Mouse (Mus musculus) bone marrow, adult 2 months (tissue): ENCODE data around the gene Cnrip1.

Source experiments
- CTCF ChIP-seq: fragments of 200-500 bp; IDR thresholded peaks from 2 replicates; pipeline ENCODE4 v1.5.1; 2011; ENCODE audit warnings: low read length, control low read depth; ENCODE audit not compliant: control insufficient read depth, insufficient read depth
- POLR2A ChIP-seq: fragments of 200-500 bp; IDR thresholded peaks from 2 replicates; pipeline ENCODE4 v1.6.1; 2011; ENCODE audit warnings: low read depth, mild to moderate bottlenecking, control low read depth, low read length, borderline replicate concordance; ENCODE audit not compliant: control insufficient read depth

DNA sequence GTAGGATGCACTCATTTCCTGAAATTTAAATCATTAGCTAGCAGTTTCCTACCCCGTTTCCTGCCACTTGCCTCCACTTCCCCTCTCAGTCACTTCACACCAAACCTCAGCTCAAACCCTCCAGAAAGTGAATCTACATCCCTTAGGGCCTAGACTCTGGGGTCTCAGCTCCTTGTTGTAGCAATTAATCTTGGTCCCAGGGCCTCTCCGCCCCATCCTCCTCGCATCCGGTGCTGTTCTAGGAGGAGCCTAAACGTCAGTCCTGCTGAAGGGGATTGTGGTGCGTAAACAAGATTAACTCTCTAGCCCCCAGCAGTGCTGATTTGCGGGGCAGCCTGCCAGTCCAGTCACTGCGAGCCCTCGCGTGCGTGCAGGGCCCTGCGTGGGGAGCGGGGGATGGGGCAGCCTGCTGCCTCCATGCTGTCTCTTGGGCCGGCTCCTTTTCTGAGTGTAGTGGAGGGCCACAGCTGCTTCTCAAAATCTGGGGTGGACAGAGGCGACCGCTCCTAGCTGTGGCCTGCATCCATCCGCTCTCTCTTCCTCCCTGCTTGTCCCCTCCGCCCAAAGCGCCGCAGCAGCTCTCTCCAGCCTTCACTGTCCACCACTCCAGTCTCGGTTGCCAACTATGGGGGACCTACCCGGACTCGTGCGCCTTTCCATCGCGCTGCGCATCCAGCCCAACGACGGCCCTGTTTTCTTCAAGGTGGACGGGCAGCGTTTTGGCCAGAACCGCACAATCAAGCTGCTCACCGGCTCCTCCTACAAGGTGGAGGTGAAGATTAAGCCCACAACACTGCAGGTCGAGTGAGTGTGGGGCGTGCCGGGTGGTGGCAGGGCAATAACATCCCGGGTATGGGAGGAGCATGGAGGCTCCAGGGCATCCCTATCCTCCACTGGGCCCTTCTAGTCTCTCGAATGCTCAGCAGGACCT, at the start of gene Cnrip1, which contains the start of gene Plek:
- TF ChIP-seq CTCF (no peak), POLR2A (no peak)
